Mouse (Mus musculus) activated CD4-positive, CD25-positive, alpha-beta regulatory T cell, adult 4 months (primary cell): ENCODE measurements around the gene Kif26b. TPM values are rescaled to one million over a fixed set of nuclear protein-coding genes. Genes with fewer than 3 reads are reported as not detected.

ENCODE experiments used
- ATAC-seq: one replicate; pipeline ENCODE4 v1.8.0; 2017
- polyA plus RNA-seq, 2 experiments: library from polyadenylated mRNA; unstranded; fragments of 100-300 nt; shearing (Covaris generic); gene quantifications; one replicate each; pipeline ENCODE4 v1.2.1; 2017

The Kif26b gene
- polyA plus RNA-seq, 2 experiments from 2014 or later, result not detected

- no peak for ATAC-seq
Observed at GRCm38 (mm10) chr1:178667808-178668207, 138.9 kb downstream of the Kif26b start.

GRCm38 (mm10) chr1:178668907-178669306 lies 140.0 kb downstream of the Kif26b start:
- ATAC-seq, result no peak

- no peak for ATAC-seq
Observed at GRCm38 (mm10) chr1:178673051-178673450, 144.1 kb downstream of the Kif26b start.

GRCm38 (mm10) chr1:178673506-178673905 lies 144.6 kb downstream of the Kif26b start:
- ATAC-seq, result no peak

- no peak for ATAC-seq
Observed at GRCm38 (mm10) chr1:178675542-178676252, 146.8 kb downstream of the Kif26b start.

- ATAC-seq, result no peak
Observed at GRCm38 (mm10) chr1:178677160-178677559, 148.2 kb downstream of the Kif26b start.

- ATAC-seq, result no peak
Observed at GRCm38 (mm10) chr1:178677630-178678221, 148.8 kb downstream of the Kif26b start.

GRCm38 (mm10) chr1:178683631-178684030 lies 154.7 kb downstream of the Kif26b start:
- ATAC-seq, result no peak

GRCm38 (mm10) chr1:178684991-178685680 lies 156.2 kb downstream of the Kif26b start:
- no peak for ATAC-seq

GRCm38 (mm10) chr1:178686881-178687280 lies 158.0 kb downstream of the Kif26b start:
- no peak for ATAC-seq

- no peak for ATAC-seq
Observed at GRCm38 (mm10) chr1:178689512-178689911, 160.6 kb downstream of the Kif26b start.

GRCm38 (mm10) chr1:178691679-178692078 lies 162.8 kb downstream of the Kif26b start:
- ATAC-seq, result no peak

- no peak for ATAC-seq
Observed at GRCm38 (mm10) chr1:178700102-178700501, 171.2 kb downstream of the Kif26b start.

- ATAC-seq, result no peak
Observed at GRCm38 (mm10) chr1:178703496-178703895, 174.6 kb downstream of the Kif26b start.

GRCm38 (mm10) chr1:178707925-178708351 lies 179.0 kb downstream of the Kif26b start:
- ATAC-seq, result no peak

GRCm38 (mm10) chr1:178708356-178708755 lies 179.4 kb downstream of the Kif26b start:
- ATAC-seq, result no peak

GRCm38 (mm10) chr1:178712189-178712873 lies 183.4 kb downstream of the Kif26b start:
- no peak for ATAC-seq

- no peak for ATAC-seq
Observed at GRCm38 (mm10) chr1:178714209-178714608, 185.3 kb downstream of the Kif26b start.

- no peak for ATAC-seq
Observed at GRCm38 (mm10) chr1:178716411-178716810, 187.5 kb downstream of the Kif26b start.

GRCm38 (mm10) chr1:178720821-178721220 lies 191.9 kb downstream of the Kif26b start:
- ATAC-seq, result no peak

GRCm38 (mm10) chr1:178722793-178723192 lies 193.9 kb downstream of the Kif26b start:
- ATAC-seq, result no peak

GRCm38 (mm10) chr1:178725536-178725935 lies 196.6 kb downstream of the Kif26b start:
- no peak for ATAC-seq

GRCm38 (mm10) chr1:178728256-178728655 lies 199.3 kb downstream of the Kif26b start:
- ATAC-seq, result no peak
